Mouse (Mus musculus) liver, embryonic 13.5 days (tissue): ENCODE data around the gene Atg9b. TPM values are rescaled to one million over a fixed set of nuclear protein-coding genes. Genes with fewer than 3 reads are reported as not detected.
A peak's percentile ranks its signal among the peaks of the same experiment; 100 is the strongest.

Experiments used
- ATAC-seq: fragments of 200-750 bp; cut with Nextera tagmentation; 2 replicates; pipeline ENCODE4 v1.8.0; 2017; ENCODE audit warnings: low read depth, mild to moderate bottlenecking, moderate number of reproducible peaks, moderate library complexity
- DNase-seq: peaks from one replicate; pipeline ENCODE4 v3.0.0; 2022
- H3K27ac ChIP-seq: fragments of 300-500 bp; sonication (generic); 2 replicates; pipeline ENCODE4 v1.5.1; 2015; ENCODE audit warnings: moderate library complexity, mild to moderate bottlenecking, inconsistent platforms
- H3K27me3 ChIP-seq: fragments of 300-500 bp; sonication (generic); 2 replicates; pipeline ENCODE4 v1.6.1; 2015; ENCODE audit warnings: mild to moderate bottlenecking, inconsistent platforms
- H3K36me3 ChIP-seq: fragments of 300-500 bp; sonication (generic); 2 replicates; pipeline ENCODE4 v1.6.1; 2015; ENCODE audit warnings: mild to moderate bottlenecking, inconsistent platforms
- H3K4me1 ChIP-seq: fragments of 300-500 bp; sonication (generic); replicated peaks from 2 replicates; pipeline ENCODE4 v1.6.1; 2015; ENCODE audit warnings: inconsistent platforms
- H3K4me2 ChIP-seq: fragments of 300-500 bp; sonication (generic); 2 replicates; pipeline ENCODE4 v1.6.1; 2015; ENCODE audit warnings: inconsistent platforms, mild to moderate bottlenecking, moderate library complexity
- H3K4me3 ChIP-seq: fragments of 300-500 bp; sonication (generic); replicated peaks from 2 replicates; pipeline ENCODE4 v1.5.1; 2015; ENCODE audit warnings: mild to moderate bottlenecking, inconsistent platforms
- H3K9ac ChIP-seq: fragments of 300-500 bp; sonication (generic); 2 replicates; pipeline ENCODE4 v1.6.1; 2015; ENCODE audit warnings: mild to moderate bottlenecking, inconsistent platforms
- H3K9me3 ChIP-seq: fragments of 300-500 bp; sonication (generic); replicated peaks from 2 replicates; pipeline ENCODE4 v1.6.1; 2016; ENCODE audit warnings: inconsistent platforms
- WGBS: fragments of 180-500 bp; shearing (Covaris S2); methylation state at CpG from one replicate; pipeline ENCODE4 v1.1.7; 2015; ENCODE audit not compliant: insufficient replicate concordance; 5-methylcytosine and 5-hydroxymethylcytosine counted together
- polyA plus RNA-seq: library from polyadenylated mRNA; unstranded; fragments of >200 nt; fragmentation: Nextera tagmentation; extraction: Ambion mirVana; gene quantifications from 2 replicates; pipeline ENCODE4 v1.2.1, GENCODE M21; 2015

Gene Atg9b
- polyA plus RNA-seq, 1 experiment from 2014 or later: 0.56 TPM

- ATAC-seq: 0 out of 2 replicates have a peak, but pooled peaks have one; percentile 29
- H3K27me3 ChIP-seq: peaks cover 41% of the 10 kb centered on the region
Observed at GRCm38 (mm10) chr5:24360792-24361454, 31.0 kb downstream of the Atg9b start.

GRCm38 (mm10) chr5:24357461-24357860, 34.5 kb downstream of the Atg9b start:
- ATAC-seq (peak; percentile 31; the same call in 1 of the 2 replicates), DNase-seq (no peak)
- no peak overlapping the region for H3K9ac ChIP-seq
- peaks cover 4% of the 10 kb centered on the region for H3K4me1 ChIP-seq
- H3K27ac ChIP-seq: no peak overlapping the region
- no peaks in the 10 kb centered on the region for H3K36me3 ChIP-seq
- WGBS: 14% methylated on average over 7 of the region's 7 CpGs
- no peak overlapping the region for H3K4me3 ChIP-seq
- no peaks in the 10 kb centered on the region for H3K9me3 ChIP-seq
- H3K27me3 ChIP-seq: peaks cover 46% of the 10 kb centered on the region
- no peak overlapping the region for H3K4me2 ChIP-seq

More at GRCm38 (mm10) chr5:24360792-24361454, 31.0 kb downstream of the Atg9b start:
- no peaks in the 10 kb centered on the region for H3K9me3 ChIP-seq
- H3K4me2 ChIP-seq: no peak overlapping the region
- DNase-seq: peak; percentile 46
- peaks cover 9% of the 10 kb centered on the region for H3K4me1 ChIP-seq
- no peaks in the 10 kb centered on the region for H3K36me3 ChIP-seq
- no peak overlapping the region for H3K4me3 ChIP-seq
- WGBS: under 1% methylated on average over 7 of the region's 7 CpGs
- H3K27ac ChIP-seq: no peak overlapping the region
- H3K9ac ChIP-seq: no peak overlapping the region

GRCm38 (mm10) chr5:24356764-24357163, 35.2 kb downstream of the Atg9b start:
- WGBS: 35% methylated on average over 4 of the region's 4 CpGs
- no peak for ATAC-seq
- Histone ChIP-seq H3K27ac (no peak overlapping the region), H3K9ac (no peak overlapping the region), H3K9me3 (no peaks in the 10 kb centered on the region), H3K27me3 (peaks cover 53% of the 10 kb centered on the region), H3K4me2 (no peak overlapping the region), H3K4me3 (no peak overlapping the region), H3K36me3 (no peaks in the 10 kb centered on the region), H3K4me1 (peaks cover 11% of the 10 kb centered on the region)
- DNase-seq: no peak

- no peak overlapping the region for H3K27ac ChIP-seq
Observed at GRCm38 (mm10) chr5:24353327-24353726, 38.6 kb downstream of the Atg9b start.

GRCm38 (mm10) chr5:24352251-24352859, 39.6 kb downstream of the Atg9b start:
- ATAC-seq (no peak), DNase-seq (no peak)
- H3K9me3 ChIP-seq: no peaks in the 10 kb centered on the region
- no peak overlapping the region for H3K27ac ChIP-seq
- H3K4me2 ChIP-seq: peak overlapping the region; percentile 73
- H3K4me1 ChIP-seq: peaks cover 41% of the 10 kb centered on the region
- H3K27me3 ChIP-seq: peaks cover 88% of the 10 kb centered on the region
- peak overlapping the region; percentile 62 for H3K4me3 ChIP-seq
- WGBS: 3% methylated on average over 24 of the region's 24 CpGs
- H3K36me3 ChIP-seq: no peaks in the 10 kb centered on the region
- H3K9ac ChIP-seq: no peak overlapping the region

More at GRCm38 (mm10) chr5:24353327-24353726, 38.6 kb downstream of the Atg9b start:
- H3K4me1 ChIP-seq: peaks cover 31% of the 10 kb centered on the region
- 24% methylated on average over 4 of the region's 4 CpGs for WGBS
- peaks cover 78% of the 10 kb centered on the region for H3K27me3 ChIP-seq
- no peak for ATAC-seq
- H3K4me3 ChIP-seq: no peak overlapping the region
- H3K9me3 ChIP-seq: no peaks in the 10 kb centered on the region
- H3K4me2 ChIP-seq: no peak overlapping the region
- no peak for DNase-seq
- no peaks in the 10 kb centered on the region for H3K36me3 ChIP-seq
- H3K9ac ChIP-seq: no peak overlapping the region

- H3K9me3 ChIP-seq: no peaks in the 10 kb centered on the region
- peak; percentile 65 for ATAC-seq
- DNase-seq: peak; percentile 38
- H3K4me1 ChIP-seq: peaks cover 41% of the 10 kb centered on the region
- under 1% methylated on average over 39 of the region's 41 CpGs for WGBS
- no peak overlapping the region for H3K27ac ChIP-seq
- peak overlapping the region; percentile 62 for H3K4me3 ChIP-seq
- peaks cover 91% of the 10 kb centered on the region for H3K27me3 ChIP-seq
- peak overlapping the region; percentile 73 for H3K4me2 ChIP-seq
- no peaks in the 10 kb centered on the region for H3K36me3 ChIP-seq
- peak overlapping the region; percentile 51; the same call in 1 of the 2 replicates for H3K9ac ChIP-seq
Observed at GRCm38 (mm10) chr5:24351701-24352171, 40.2 kb downstream of the Atg9b start.

- Histone ChIP-seq H3K9ac (peak within 1 kb of the TSS; percentile 51; the same call in 1 of the 2 replicates), H3K27ac (no peak within 1 kb of the TSS), H3K9me3 (no peaks in the 10 kb centered on the region), H3K4me2 (peak within 1 kb of the TSS; percentile 73), H3K27me3 (peaks cover 92% of the 10 kb centered on the region), H3K36me3 (no peaks in the 10 kb centered on the region), H3K4me3 (peak within 1 kb of the TSS; percentile 62), H3K4me1 (peaks cover 41% of the 10 kb centered on the region)
- DNase-seq: no peak
- peak; percentile 19; the same call in 1 of the 2 replicates for ATAC-seq
- under 1% methylated on average over 33 of the region's 53 CpGs for WGBS
Observed at GRCm38 (mm10) chr5:24351278-24351677, 40.7 kb downstream of the Atg9b start, which contains the start of gene Kcnh2. TSS of gene Kcnh2 (minus strand) at chr5:24351604.

GRCm38 (mm10) chr5:24350531-24351250, 41.3 kb downstream of the Atg9b start:
- H3K4me3 ChIP-seq: peak overlapping the region; percentile 62
- H3K9ac ChIP-seq: peak overlapping the region; percentile 51; the same call in 1 of the 2 replicates
- no peaks in the 10 kb centered on the region for H3K9me3 ChIP-seq
- WGBS: 42% methylated on average over 15 of the region's 15 CpGs
- DNase-seq (no peak), ATAC-seq (no peak)
- no peak overlapping the region for H3K27ac ChIP-seq
- no peaks in the 10 kb centered on the region for H3K36me3 ChIP-seq
- H3K27me3 ChIP-seq: peaks cover 90% of the 10 kb centered on the region
- peak overlapping the region; percentile 73 for H3K4me2 ChIP-seq
- peaks cover 47% of the 10 kb centered on the region for H3K4me1 ChIP-seq

GRCm38 (mm10) chr5:24350073-24350472, 41.9 kb downstream of the Atg9b start:
- H3K4me2 ChIP-seq: no peak overlapping the region
- H3K27ac ChIP-seq: no peak overlapping the region
- no peaks in the 10 kb centered on the region for H3K36me3 ChIP-seq
- DNase-seq: no peak
- no peak overlapping the region for H3K4me3 ChIP-seq
- H3K4me1 ChIP-seq: peaks cover 53% of the 10 kb centered on the region
- H3K27me3 ChIP-seq: peaks cover 90% of the 10 kb centered on the region
- no peaks in the 10 kb centered on the region for H3K9me3 ChIP-seq
- WGBS: 59% methylated on average over 3 of the region's 3 CpGs
- ATAC-seq: no peak
- no peak overlapping the region for H3K9ac ChIP-seq

- no peak overlapping the region for H3K27ac ChIP-seq
- ATAC-seq (no peak), DNase-seq (no peak)
- H3K4me1 ChIP-seq: peaks cover 68% of the 10 kb centered on the region
- H3K9me3 ChIP-seq: no peaks in the 10 kb centered on the region
- no peaks in the 10 kb centered on the region for H3K36me3 ChIP-seq
- H3K9ac ChIP-seq: peak overlapping the region; percentile 41; the same call in 1 of the 2 replicates
- H3K4me2 ChIP-seq: peak overlapping the region; percentile 74
- under 1% methylated on average over 28 of the region's 30 CpGs for WGBS
- H3K27me3 ChIP-seq: peaks cover 79% of the 10 kb centered on the region
- peak overlapping the region; percentile 54 for H3K4me3 ChIP-seq
Observed at GRCm38 (mm10) chr5:24348546-24348945, 43.4 kb downstream of the Atg9b start.

GRCm38 (mm10) chr5:24348128-24348527, 43.8 kb downstream of the Atg9b start:
- H3K36me3 ChIP-seq: no peaks in the 10 kb centered on the region
- peak overlapping the region; percentile 54 for H3K4me3 ChIP-seq
- peak; percentile 63 for DNase-seq
- H3K4me2 ChIP-seq: peak overlapping the region; percentile 74
- peak overlapping the region; percentile 41; the same call in 1 of the 2 replicates for H3K9ac ChIP-seq
- H3K27me3 ChIP-seq: peaks cover 74% of the 10 kb centered on the region
- 1% methylated on average over 41 of the region's 41 CpGs for WGBS
- peak; percentile 56 for ATAC-seq
- H3K4me1 ChIP-seq: peaks cover 72% of the 10 kb centered on the region
- H3K9me3 ChIP-seq: no peaks in the 10 kb centered on the region
- H3K27ac ChIP-seq: no peak overlapping the region
